Mouse (Mus musculus) heart, embryonic 16.5 days (tissue): Measurements from ENCODE around the gene Dnttip1. TPM values are rescaled to one million over a fixed set of nuclear protein-coding genes. Genes with fewer than 3 reads are reported as not detected.

Experiments used
- ATAC-seq: fragments of 200-750 bp; cut with Nextera tagmentation; replicated peaks from 2 replicates; pipeline ENCODE4 v1.8.0; 2017; ENCODE audit warnings: moderate number of reproducible peaks; ENCODE audit not compliant: insufficient read depth, low FRiP score; ENCODE audit errors: extremely low read depth
- H3K27ac ChIP-seq: fragments of 300-500 bp; sonication (generic); 2 replicates; pipeline ENCODE4 v1.5.1; 2014; ENCODE audit warnings: mild to moderate bottlenecking, low read length, control low read depth, moderate library complexity
- H3K27me3 ChIP-seq: fragments of 300-500 bp; sonication (generic); 2 replicates; pipeline ENCODE4 v1.6.1; 2014; ENCODE audit warnings: low read length, mixed read lengths; ENCODE audit not compliant: control insufficient read depth, insufficient read depth
- H3K36me3 ChIP-seq: fragments of 300-500 bp; sonication (generic); 2 replicates; pipeline ENCODE4 v1.6.1; 2014; ENCODE audit not compliant: control insufficient read depth, insufficient read depth
- H3K4me1 ChIP-seq: fragments of 300-500 bp; sonication (generic); 2 replicates; pipeline ENCODE4 v1.6.1; 2014; ENCODE audit warnings: low read length, mixed read lengths; ENCODE audit not compliant: control insufficient read depth, insufficient read depth
- H3K4me2 ChIP-seq: fragments of 300-500 bp; sonication (generic); 2 replicates; pipeline ENCODE4 v1.6.1; 2014; ENCODE audit warnings: low read depth, mild to moderate bottlenecking, control low read depth, low read length
- H3K4me3 ChIP-seq: fragments of 300-500 bp; sonication (generic); 2 replicates; pipeline ENCODE4 v1.5.1; 2014; ENCODE audit warnings: mild to moderate bottlenecking, control low read depth, low read length
- H3K9ac ChIP-seq: fragments of 300-500 bp; sonication (generic); 2 replicates; pipeline ENCODE4 v1.6.1; 2014; ENCODE audit warnings: low read length, control low read depth
- H3K9me3 ChIP-seq: fragments of 300-500 bp; sonication (generic); replicated peaks from 2 replicates; pipeline ENCODE4 v1.6.1; 2016; ENCODE audit warnings: low read length; ENCODE audit not compliant: control insufficient read depth
- WGBS: fragments of 180-500 bp; shearing (Covaris S2); extraction: QIAGEN DNeasy Blood & Tissue Kit; methylation state at CpG from one replicate; pipeline ENCODE4 v1.1.7; 2014; 5-methylcytosine and 5-hydroxymethylcytosine counted together
- polyA plus RNA-seq: library from polyadenylated mRNA; unstranded; fragments of >200 nt; fragmentation: Nextera tagmentation; extraction: Ambion mirVana; gene quantifications from 2 replicates; pipeline ENCODE4 v1.2.1, GENCODE M21; 2015

Gene Dnttip1
- polyA plus RNA-seq, 1 experiment from 2014 or later = 58.7 TPM

GRCm38 (mm10) chr2:164803201-164803920 is 57.6 kb downstream of the Dnttip1 start:
- Histone ChIP-seq H3K4me2 (peak overlapping the region; percentile 74), H3K36me3 (peaks cover 6% of the 10 kb centered on the region), H3K4me1 (peaks cover 13% of the 10 kb centered on the region), H3K4me3 (peak overlapping the region; percentile 76; the same call in 1 of the 2 replicates), H3K27ac (no peak overlapping the region), H3K27me3 (no peaks in the 10 kb centered on the region), H3K9ac (peak overlapping the region; percentile 92), H3K9me3 (no peaks in the 10 kb centered on the region)
- WGBS = 86% methylated on average over 16 of the region's 16 CpGs
- no peak for ATAC-seq

- H3K27ac ChIP-seq = no peak overlapping the region; the same call in 1 of the 2 replicates
- peak overlapping the region; percentile 92 for H3K9ac ChIP-seq
- peak overlapping the region; percentile 76 for H3K4me3 ChIP-seq
- peaks cover 9% of the 10 kb centered on the region for H3K36me3 ChIP-seq
- peak overlapping the region; percentile 74 for H3K4me2 ChIP-seq
- H3K4me1 ChIP-seq = peaks cover 13% of the 10 kb centered on the region
- no peak for ATAC-seq
- WGBS = 60% methylated on average over 1 of the region's 1 CpGs
- H3K27me3 ChIP-seq = no peaks in the 10 kb centered on the region
- no peaks in the 10 kb centered on the region for H3K9me3 ChIP-seq
Measured at GRCm38 (mm10) chr2:164803921-164804313, 58.1 kb downstream of the Dnttip1 start.

GRCm38 (mm10) chr2:164804533-164805331 is 58.9 kb downstream of the Dnttip1 start, which contains the start of the genes Acot8 and Zswim3:
TSS of gene Acot8 (minus strand) at chr2:164804882.
TSS of gene Zswim3 (plus strand) at chr2:164805098.
- H3K9me3 ChIP-seq = no peaks in the 10 kb centered on the region
- ATAC-seq = peak; percentile 97
- peak within 1 kb of the TSS; percentile 92 for H3K9ac ChIP-seq
- no peaks in the 10 kb centered on the region for H3K27me3 ChIP-seq
- peaks cover 13% of the 10 kb centered on the region for H3K4me1 ChIP-seq
- peak within 1 kb of the TSS; percentile 84 for H3K27ac ChIP-seq
- peak within 1 kb of the TSS; percentile 96 for H3K4me2 ChIP-seq
- H3K36me3 ChIP-seq = peaks cover 8% of the 10 kb centered on the region
- under 1% methylated on average over 47 of the region's 47 CpGs for WGBS
- peak within 1 kb of the TSS; percentile 76 for H3K4me3 ChIP-seq

- no peaks in the 10 kb centered on the region for H3K27me3 ChIP-seq
- peaks cover 8% of the 10 kb centered on the region for H3K36me3 ChIP-seq
- H3K9ac ChIP-seq = peak overlapping the region; percentile 83
- no peaks in the 10 kb centered on the region for H3K9me3 ChIP-seq
- H3K4me3 ChIP-seq = peak overlapping the region; percentile 76
- peak; percentile 10; the same call in 1 of the 2 replicates for ATAC-seq
- H3K4me1 ChIP-seq = peaks cover 13% of the 10 kb centered on the region
- WGBS = 2% methylated on average over 21 of the region's 21 CpGs
- H3K27ac ChIP-seq = peak overlapping the region; percentile 79
- H3K4me2 ChIP-seq = peak overlapping the region; percentile 96
Measured at GRCm38 (mm10) chr2:164805332-164805718, 59.5 kb downstream of the Dnttip1 start.

GRCm38 (mm10) chr2:164806614-164807013 is 60.8 kb downstream of the Dnttip1 start:
- H3K9me3 ChIP-seq = no peaks in the 10 kb centered on the region
- H3K27ac ChIP-seq = no peak overlapping the region
- H3K4me2 ChIP-seq = no peak overlapping the region
- ATAC-seq = no peak
- peaks cover 13% of the 10 kb centered on the region for H3K4me1 ChIP-seq
- 66% methylated on average over 7 of the region's 7 CpGs for WGBS
- H3K27me3 ChIP-seq = no peaks in the 10 kb centered on the region
- no peak overlapping the region for H3K9ac ChIP-seq
- H3K36me3 ChIP-seq = peaks cover 8% of the 10 kb centered on the region
- no peak overlapping the region for H3K4me3 ChIP-seq

GRCm38 (mm10) chr2:164813557-164813956 is 67.8 kb downstream of the Dnttip1 start:
- Histone ChIP-seq H3K27me3 (no peaks in the 10 kb centered on the region), H3K4me1 (peaks cover 5% of the 10 kb centered on the region), H3K36me3 (peaks cover 7% of the 10 kb centered on the region), H3K4me3 (no peak overlapping the region), H3K27ac (no peak overlapping the region), H3K4me2 (no peak overlapping the region), H3K9ac (no peak overlapping the region), H3K9me3 (no peaks in the 10 kb centered on the region)
- 77% methylated on average over 2 of the region's 2 CpGs for WGBS
- no peak for ATAC-seq

GRCm38 (mm10) chr2:164815348-164815747 is 69.6 kb downstream of the Dnttip1 start:
- Histone ChIP-seq H3K27ac (no peak overlapping the region), H3K4me3 (no peak overlapping the region), H3K27me3 (no peaks in the 10 kb centered on the region), H3K9me3 (no peaks in the 10 kb centered on the region), H3K4me2 (no peak overlapping the region), H3K36me3 (no peaks in the 10 kb centered on the region), H3K4me1 (peaks cover 5% of the 10 kb centered on the region), H3K9ac (no peak overlapping the region)
- no peak for ATAC-seq
- WGBS = 71% methylated on average over 5 of the region's 5 CpGs

- H3K27me3 ChIP-seq = no peaks in the 10 kb centered on the region
- H3K4me3 ChIP-seq = no peak overlapping the region
- H3K27ac ChIP-seq = no peak overlapping the region
- H3K36me3 ChIP-seq = no peaks in the 10 kb centered on the region
- H3K9ac ChIP-seq = no peak overlapping the region
- WGBS = 50% methylated on average over 8 of the region's 8 CpGs
- no peaks in the 10 kb centered on the region for H3K9me3 ChIP-seq
- ATAC-seq = no peak
- peaks cover 5% of the 10 kb centered on the region for H3K4me1 ChIP-seq
- H3K4me2 ChIP-seq = no peak overlapping the region
Measured at GRCm38 (mm10) chr2:164815821-164816220, 70.0 kb downstream of the Dnttip1 start.

GRCm38 (mm10) chr2:164817206-164817605 is 71.4 kb downstream of the Dnttip1 start:
- H3K27me3 ChIP-seq = no peaks in the 10 kb centered on the region
- no peaks in the 10 kb centered on the region for H3K36me3 ChIP-seq
- H3K4me1 ChIP-seq = peaks cover 5% of the 10 kb centered on the region
- H3K9ac ChIP-seq = no peak overlapping the region
- no peaks in the 10 kb centered on the region for H3K9me3 ChIP-seq
- H3K4me3 ChIP-seq = no peak overlapping the region
- 58% methylated on average over 6 of the region's 6 CpGs for WGBS
- no peak overlapping the region for H3K27ac ChIP-seq
- ATAC-seq = no peak
- no peak overlapping the region for H3K4me2 ChIP-seq
